Comparison of ENCODE assay signal across 7 mouse cellular contexts in the genomic region with DNA sequence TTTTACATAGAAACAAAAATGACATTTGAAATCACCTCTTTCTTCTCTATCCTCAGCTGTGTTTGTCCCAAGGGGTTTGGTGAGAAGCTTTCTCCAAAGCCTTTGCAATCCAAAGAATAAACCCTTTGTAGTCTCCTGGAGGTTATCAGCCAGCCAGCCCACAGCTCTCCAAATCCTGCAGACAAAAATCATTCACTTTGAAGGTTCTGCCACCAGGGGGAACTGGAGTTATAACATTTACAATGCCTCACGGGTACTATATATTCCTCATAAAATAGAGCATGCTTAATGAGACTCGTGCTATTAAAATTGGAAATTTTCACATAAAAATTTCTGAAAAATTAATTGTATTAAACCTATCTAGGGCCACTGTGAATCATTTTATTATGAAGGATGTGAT.
DNase-seq lines count a peak whose midpoint lies in the region; ATAC-seq and TF ChIP-seq lines count a peak whose summit lies in the region.

No protein-coding gene starts in this region.

- H3K9me3 ChIP-seq in midbrain, embryonic 16.5 days (replicated peaks; ENCODE audit: control insufficient read depth, low read length, poor library complexity, severe bottlenecking), result no peaks in the 10 kb centered on the region

- no peaks in the 10 kb centered on the region for H3K4me1 ChIP-seq in cerebellum, adult 2 months (ENCODE audit: control insufficient read depth, insufficient read depth, low read length)
- no peaks in the 10 kb centered on the region for H3K4me1 ChIP-seq in midbrain, embryonic 16.5 days (ENCODE audit: control insufficient read depth, insufficient read depth, low read length)

- H3K4me2 ChIP-seq in midbrain, embryonic 16.5 days (ENCODE audit: low read length), result no peak overlapping the region

- TF ChIP-seq POLR2A in cerebellum, adult 2 months (IDR thresholded peaks at IDR 0.05; ENCODE audit: borderline replicate concordance, insufficient read depth, low read length), result no peak

- H3K27ac ChIP-seq in cerebellum, adult 2 months (ENCODE audit: insufficient read depth, low read length), result no peak overlapping the region
- no peak overlapping the region for H3K27ac ChIP-seq in midbrain, embryonic 16.5 days (ENCODE audit: low read length)

- H3K36me3 ChIP-seq in midbrain, embryonic 16.5 days (ENCODE audit: control insufficient read depth, insufficient read depth, low read length), result no peaks in the 10 kb centered on the region

- TF ChIP-seq CTCF in cerebellum, adult 2 months (IDR thresholded peaks at IDR 0.05; ENCODE audit: borderline replicate concordance, insufficient read depth, low read depth, low read length), result peak; percentile 31; the same call in 1 of the 2 replicates

- peak; percentile 19 for DNase-seq in urinary bladder, postnatal 14 days (ENCODE audit: low spot score)
- no peak for DNase-seq in urinary bladder, postnatal 10 days (ENCODE audit: low spot score)
- peak; percentile 31 to 54 for DNase-seq in cerebellum, adult 2 months
- peak; percentile 19 for DNase-seq in forelimb bud, embryonic 11.5 days (ENCODE audit: low read depth, low spot score)
- peak; percentile 78 for DNase-seq in layer of hippocampus, adult 9-10 months (ENCODE audit: low spot score)
- DNase-seq in B cell, adult 2 months, result no peak

- 0 out of 2 replicates have a peak, but pooled peaks have one; percentile 60 for ATAC-seq in midbrain, embryonic 16.5 days

- H3K9ac ChIP-seq in midbrain, embryonic 16.5 days (ENCODE audit: low read depth, low read length), result no peak overlapping the region

- no peaks in the 10 kb centered on the region for H3K27me3 ChIP-seq in cerebellum, adult 2 months (ENCODE audit: control insufficient read depth, insufficient read depth, low read length)
- no peaks in the 10 kb centered on the region for H3K27me3 ChIP-seq in midbrain, embryonic 16.5 days (ENCODE audit: control insufficient read depth, insufficient read depth, low read depth, low read length)

- H3K4me3 ChIP-seq in cerebellum, adult 2 months (replicated peaks; ENCODE audit: insufficient read depth, low read depth, low read length), result no peak overlapping the region
- H3K4me3 ChIP-seq in midbrain, embryonic 16.5 days (ENCODE audit: low read depth, low read length), result no peak overlapping the region

- WGBS in cerebellum, adult 2 months, result 23% methylated on average over 2 of the region's 2 CpGs
- WGBS in midbrain, embryonic 16.5 days, result 29% methylated on average over 2 of the region's 2 CpGs

Comparison
In these comparisons a context has a peak if more than half of its experiments do, and no peak if none do; other contexts are left out.
1. DNase-seq: peak in urinary bladder, postnatal 14 days (single experiment), cerebellum, adult 2 months (2 of 2), forelimb bud, embryonic 11.5 days (single experiment) and layer of hippocampus, adult 9-10 months (single experiment); none in urinary bladder, postnatal 10 days (single experiment) and B cell, adult 2 months (0 of 2).